Mouse (Mus musculus) ES-Bruce4 (cell line): ENCODE data around the gene Tes.

Source experiments
- CTCF ChIP-seq: IDR thresholded peaks from one replicate; pipeline ENCODE4 v1.8.1; 2011; ENCODE audit warnings: low read depth, low read length
- EP300 ChIP-seq: IDR thresholded peaks from 2 replicates; pipeline ENCODE4 v1.6.1; 2011; ENCODE audit warnings: low read depth, low read length; ENCODE audit not compliant: insufficient read depth
- POLR2A ChIP-seq: IDR thresholded peaks from one replicate; pipeline ENCODE4 v1.8.1; 2011; ENCODE audit warnings: low read length; ENCODE audit not compliant: insufficient read depth

DNA sequence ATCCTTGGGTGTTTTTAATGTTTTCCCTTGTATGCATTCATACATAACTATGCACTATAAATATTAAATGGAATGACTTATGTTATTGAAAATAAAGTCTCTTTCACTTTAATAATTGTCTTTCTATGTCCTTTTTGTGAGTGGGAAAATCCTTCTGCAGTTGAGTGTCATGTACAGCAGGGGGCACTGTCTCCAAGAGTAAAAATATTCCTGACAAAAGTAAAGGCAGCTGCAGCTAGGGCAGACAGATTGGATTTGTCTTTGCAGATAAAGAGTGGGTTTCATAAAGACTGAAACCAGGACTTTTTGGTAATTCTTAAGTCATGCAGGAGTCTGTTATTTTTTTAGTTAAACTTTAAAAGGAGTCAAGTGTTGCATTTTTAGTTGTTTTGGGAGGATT, 40.8 kb downstream of the Tes start:
- TF ChIP-seq EP300 = no peak
- TF ChIP-seq CTCF = no peak
- no peak for TF ChIP-seq POLR2A
